Mouse (Mus musculus) brain, adult 2 months (tissue): ENCODE data around the gene Defb39.

Experiments
- DNase-seq: peaks from one replicate; pipeline ENCODE4 v3.0.0; 2011; ENCODE audit warnings: low read depth, low spot score

The Defb39 gene

GRCm38 (mm10) chr8:19064710-19065109 lies at the start of gene Defb39:
TSS of gene Defb39 (minus strand) at chr8:19064810.
- no peak for DNase-seq

- no peak for DNase-seq
Measured at GRCm38 (mm10) chr8:19066013-19066412, 1.4 kb upstream of the Defb39 start.

GRCm38 (mm10) chr8:19062891-19063290 lies 1.7 kb downstream of the Defb39 start:
- DNase-seq, result no peak

GRCm38 (mm10) chr8:19045242-19045641 lies 19.4 kb downstream of the Defb39 start:
- no peak for DNase-seq

GRCm38 (mm10) chr8:19026466-19026865 lies 38.1 kb downstream of the Defb39 start, which contains the start of gene Defb38:
TSS of gene Defb38 (minus strand) at chr8:19026566.
- no peak for DNase-seq
